Mouse (Mus musculus) kidney, adult 2 months (tissue): ENCODE data around the gene 1700016K19Rik. TPM values are rescaled to one million over a fixed set of nuclear protein-coding genes. Genes with fewer than 3 reads are reported as not detected.
A peak's percentile ranks its signal among the peaks of the same experiment; 100 is the strongest.

Experiments
- DNase-seq: peaks from one replicate; pipeline ENCODE4 v3.0.0; 2021
- H3K27ac ChIP-seq: fragments of 200-500 bp; 2 replicates; pipeline ENCODE4 v1.5.1; 2012; ENCODE audit warnings: low read depth, low read length, control low read depth, inconsistent platforms; ENCODE audit not compliant: insufficient read depth
- H3K27me3 ChIP-seq: fragments of 200-500 bp; replicated peaks from 2 replicates; pipeline ENCODE4 v1.6.1; 2012; ENCODE audit warnings: mild to moderate bottlenecking, moderate library complexity, low read length, inconsistent platforms; ENCODE audit not compliant: control insufficient read depth, insufficient read depth
- H3K36me3 ChIP-seq: fragments of 200-500 bp; 2 replicates; pipeline ENCODE4 v1.6.1; 2012; ENCODE audit warnings: mild to moderate bottlenecking, moderate library complexity, low read length, inconsistent platforms; ENCODE audit not compliant: control insufficient read depth, insufficient read depth
- H3K4me1 ChIP-seq: fragments of 200-500 bp; 2 replicates; pipeline ENCODE4 v1.6.1; 2011; ENCODE audit warnings: low read length; ENCODE audit not compliant: control insufficient read depth, insufficient read depth
- H3K4me3 ChIP-seq: fragments of 200-500 bp; 2 replicates; pipeline ENCODE4 v1.5.1; 2011; ENCODE audit warnings: mild to moderate bottlenecking, low read depth, low read length, control low read depth; ENCODE audit not compliant: insufficient read depth
- CTCF ChIP-seq: fragments of 200-500 bp; conservative IDR thresholded peaks from 2 replicates; pipeline ENCODE4 v1.5.1; 2011; ENCODE audit warnings: low read depth, mild to moderate bottlenecking, control low read depth, low read length, moderate library complexity, mixed read lengths; ENCODE audit not compliant: insufficient read depth, insufficient read length
- POLR2A ChIP-seq: fragments of 200-500 bp; IDR thresholded peaks from one replicate; pipeline ENCODE4 v1.6.1; 2011; ENCODE audit warnings: low read depth, low read length, control low read depth
- WGBS: fragments of 180-500 bp; shearing (Covaris S2); methylation state at CpG from one replicate; pipeline ENCODE4 v1.1.7; 2018; 5-methylcytosine and 5-hydroxymethylcytosine counted together
- polyA plus RNA-seq: library from polyadenylated mRNA; depleted of rRNA; stranded (reverse); fragments of >200 nt; gene quantifications from 2 replicates; pipeline ENCODE4 v1.2.3, GENCODE M21; 2012

1700016K19Rik gene
- polyA plus RNA-seq, 1 experiment: 0.08 TPM

GRCm38 (mm10) chr11:75972188-75972587 lies 27.5 kb upstream of the 1700016K19Rik start:
- no peak for TF ChIP-seq POLR2A
- TF ChIP-seq CTCF: no peak
- Histone ChIP-seq H3K4me1 (no peaks in the 10 kb centered on the region), H3K4me3 (no peak overlapping the region), H3K27ac (no peak overlapping the region), H3K27me3 (no peaks in the 10 kb centered on the region), H3K36me3 (no peaks in the 10 kb centered on the region)
- 90% methylated on average over 3 of the region's 3 CpGs for WGBS
- no peak for DNase-seq

GRCm38 (mm10) chr11:75972916-75973567 lies 26.7 kb upstream of the 1700016K19Rik start:
- DNase-seq: no peak
- H3K36me3 ChIP-seq: no peaks in the 10 kb centered on the region
- no peaks in the 10 kb centered on the region for H3K27me3 ChIP-seq
- no peak overlapping the region for H3K4me3 ChIP-seq
- H3K4me1 ChIP-seq: no peaks in the 10 kb centered on the region
- WGBS: 68% methylated on average over 7 of the region's 7 CpGs
- no peak overlapping the region for H3K27ac ChIP-seq
- TF ChIP-seq POLR2A (no peak), CTCF (no peak)

GRCm38 (mm10) chr11:75973988-75974387 lies 25.7 kb upstream of the 1700016K19Rik start:
- 94% methylated on average over 1 of the region's 1 CpGs for WGBS

GRCm38 (mm10) chr11:75976748-75977147 lies 23.0 kb upstream of the 1700016K19Rik start:
- Histone ChIP-seq H3K27me3 (no peaks in the 10 kb centered on the region), H3K4me3 (no peak overlapping the region), H3K27ac (peak overlapping the region; percentile 37; the same call in 1 of the 2 replicates), H3K4me1 (no peaks in the 10 kb centered on the region), H3K36me3 (no peaks in the 10 kb centered on the region)
- DNase-seq: peak; percentile 73
- TF ChIP-seq POLR2A: no peak
- TF ChIP-seq CTCF: no peak
- 55% methylated on average over 8 of the region's 8 CpGs for WGBS

More at GRCm38 (mm10) chr11:75973988-75974387, 25.7 kb upstream of the 1700016K19Rik start:
- H3K27ac ChIP-seq: no peak overlapping the region
- H3K36me3 ChIP-seq: no peaks in the 10 kb centered on the region
- no peak for TF ChIP-seq POLR2A
- TF ChIP-seq CTCF: peak; percentile 48
- no peaks in the 10 kb centered on the region for H3K27me3 ChIP-seq
- peak; percentile 17 for DNase-seq
- no peak overlapping the region for H3K4me3 ChIP-seq
- H3K4me1 ChIP-seq: no peaks in the 10 kb centered on the region

GRCm38 (mm10) chr11:75978051-75978450 lies 21.7 kb upstream of the 1700016K19Rik start:
- 85% methylated on average over 6 of the region's 6 CpGs for WGBS
- no peak for DNase-seq
- no peaks in the 10 kb centered on the region for H3K36me3 ChIP-seq
- no peaks in the 10 kb centered on the region for H3K27me3 ChIP-seq
- H3K4me3 ChIP-seq: no peak overlapping the region
- TF ChIP-seq POLR2A (no peak), CTCF (no peak)
- H3K4me1 ChIP-seq: no peaks in the 10 kb centered on the region
- H3K27ac ChIP-seq: no peak overlapping the region

GRCm38 (mm10) chr11:75980413-75980812 lies 19.3 kb upstream of the 1700016K19Rik start:
- Histone ChIP-seq H3K27ac (no peak overlapping the region), H3K36me3 (no peaks in the 10 kb centered on the region), H3K4me1 (no peaks in the 10 kb centered on the region), H3K4me3 (no peak overlapping the region), H3K27me3 (no peaks in the 10 kb centered on the region)
- 77% methylated on average over 2 of the region's 2 CpGs for WGBS
- TF ChIP-seq POLR2A: no peak
- TF ChIP-seq CTCF: no peak
- DNase-seq: no peak

GRCm38 (mm10) chr11:75983194-75983593 lies 16.5 kb upstream of the 1700016K19Rik start:
- Histone ChIP-seq H3K27me3 (no peaks in the 10 kb centered on the region), H3K4me3 (no peak overlapping the region), H3K4me1 (no peaks in the 10 kb centered on the region), H3K36me3 (no peaks in the 10 kb centered on the region), H3K27ac (no peak overlapping the region)
- 71% methylated on average over 4 of the region's 4 CpGs for WGBS
- TF ChIP-seq CTCF: no peak
- TF ChIP-seq POLR2A: no peak
- DNase-seq: no peak
